Mouse (Mus musculus) cerebellum, postnatal 36 days (tissue): ENCODE results near the gene Vmn1r139.
"Not testable (repeated sequence)": the region's sequence is repeated elsewhere in the genome, so short reads cannot be mapped to it uniquely, and the experiment has no call there.

Experiments used
- DNase-seq, 2 experiments: peaks; one replicate each; pipeline ENCODE4 v3.0.0; 2021 to 2022; ENCODE audit warnings: mixed read lengths in 2 of 2

Vmn1r139 gene

DNA sequence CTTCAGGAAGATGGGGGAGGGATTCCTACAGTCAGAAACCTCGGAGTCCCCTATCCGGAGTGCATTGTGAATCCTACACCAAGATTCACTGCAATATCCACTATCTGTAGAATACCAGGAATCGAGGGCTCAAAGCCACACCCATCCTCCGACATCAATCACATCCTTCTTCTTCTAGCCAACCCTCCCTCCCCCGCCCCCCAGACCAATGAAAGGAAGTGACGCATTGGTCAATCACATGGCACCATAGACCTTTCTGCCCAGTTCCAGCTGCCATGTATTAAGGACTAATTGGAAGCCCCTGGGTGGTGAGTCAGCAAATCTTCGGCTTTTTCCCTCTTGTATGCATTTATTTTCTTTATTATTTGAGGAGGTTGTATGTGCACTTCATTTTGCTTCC is at the start of gene Vmn1r139:
TSS of gene Vmn1r139 (plus strand) at position 301 of the 400 bp plus-strand sequence.
- DNase-seq: not testable (repeated sequence)

DNA sequence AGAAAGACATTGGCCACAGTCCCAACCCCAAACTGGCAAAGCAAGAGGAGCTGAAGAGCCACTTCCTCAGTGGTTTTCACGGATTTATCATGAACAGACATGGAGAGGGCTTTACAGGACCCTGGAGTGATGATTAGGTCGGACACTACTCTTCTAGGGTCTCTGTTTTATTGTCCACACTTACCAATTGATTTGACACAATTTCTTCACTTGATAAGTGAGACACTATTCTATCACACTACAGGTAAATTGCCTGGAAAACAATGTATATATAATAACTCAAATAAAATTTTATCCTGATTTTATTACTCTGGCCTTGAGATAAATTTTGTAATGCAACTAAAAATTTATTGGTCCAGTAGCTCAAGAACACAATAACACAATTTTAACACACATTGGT is 40.1 kb upstream of the Vmn1r139 start, which contains the start of gene Vmn1r138:
TSS of gene Vmn1r138 (minus strand) at position 101 of the 400 bp plus-strand sequence.
- not testable (repeated sequence) for DNase-seq

- DNase-seq: not testable (repeated sequence)
Measured at GRCm38 (mm10) chr7:22056205-22056604, 12.7 kb upstream of the Vmn1r139 start, which contains the start of gene Gm6176. Gene Gm6176, minus strand, starts transcription at chr7:22056305.

DNA sequence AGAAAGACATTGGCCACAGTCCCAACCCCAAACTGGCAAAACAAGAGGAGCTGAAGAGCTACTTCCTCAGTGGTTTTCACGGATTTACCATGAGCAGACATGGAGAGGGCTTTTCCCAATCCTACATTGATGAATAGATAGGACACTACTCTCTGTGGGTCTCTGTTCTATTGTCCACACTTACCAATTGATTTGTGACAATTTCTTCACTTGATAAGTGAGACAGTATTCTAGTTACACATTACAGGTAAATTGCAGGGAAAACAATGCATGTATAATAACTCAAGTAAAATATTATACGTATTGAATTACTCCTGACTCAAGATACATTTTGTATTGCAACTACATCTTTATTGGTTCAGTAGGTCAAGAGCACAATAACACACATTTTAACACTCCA is 49.3 kb downstream of the Vmn1r139 start, which contains the start of gene Gm16451:
TSS of gene Gm16451 (minus strand) at position 101 of the 400 bp plus-strand sequence.
- DNase-seq: not testable (repeated sequence)

- not testable (repeated sequence) for DNase-seq
Measured at GRCm38 (mm10) chr7:22134641-22135040, 65.8 kb downstream of the Vmn1r139 start, which contains the start of gene Gm10666. Gene Gm10666, minus strand, starts transcription at chr7:22134741.
